Mouse (Mus musculus) hindbrain, embryonic 10.5 days (tissue): Measurements from ENCODE around the gene Sept10. TPM values are rescaled to one million over a fixed set of nuclear protein-coding genes. Genes with fewer than 3 reads are reported as not detected.

ENCODE experiments used
- DNase-seq: peaks from one replicate; pipeline ENCODE4 v3.0.0-alpha.2; 2017; ENCODE audit warnings: low spot score
- H3K27ac ChIP-seq: fragments of 300-500 bp; sonication (generic); 2 replicates; pipeline ENCODE4 v1.5.1; 2016; ENCODE audit warnings: mild to moderate bottlenecking, moderate library complexity
- H3K27me3 ChIP-seq: fragments of 300-500 bp; sonication (generic); 2 replicates; pipeline ENCODE4 v1.6.1; 2016; ENCODE audit warnings: mild to moderate bottlenecking; ENCODE audit not compliant: poor library complexity, insufficient read depth, severe bottlenecking
- H3K36me3 ChIP-seq: fragments of 300-500 bp; sonication (generic); 2 replicates; pipeline ENCODE4 v1.6.1; 2016; ENCODE audit warnings: mild to moderate bottlenecking, moderate library complexity
- H3K4me1 ChIP-seq: fragments of 300-500 bp; sonication (generic); replicated peaks from 2 replicates; pipeline ENCODE4 v1.6.1; 2016; ENCODE audit warnings: mild to moderate bottlenecking
- H3K4me3 ChIP-seq: fragments of 300-500 bp; sonication (generic); 2 replicates; pipeline ENCODE4 v1.5.1; 2016; ENCODE audit warnings: mild to moderate bottlenecking, moderate library complexity
- H3K9me3 ChIP-seq: fragments of 300-500 bp; sonication (generic); 2 replicates; pipeline ENCODE4 v1.6.1; 2016; ENCODE audit warnings: mild to moderate bottlenecking, moderate library complexity
- WGBS: fragments of 180-500 bp; shearing (Covaris S2); methylation state at CpG from one replicate; pipeline ENCODE4 v1.1.7; 2016; 5-methylcytosine and 5-hydroxymethylcytosine counted together
- polyA plus RNA-seq: library from polyadenylated mRNA; unstranded; fragments of >200 nt; fragmentation: Nextera tagmentation; extraction: Ambion mirVana; gene quantifications from 2 replicates; pipeline ENCODE4 v1.2.1, GENCODE M21; 2016

Sept10 gene
- polyA plus RNA-seq, 1 experiment from 2014 or later, result 22.2 TPM

DNA sequence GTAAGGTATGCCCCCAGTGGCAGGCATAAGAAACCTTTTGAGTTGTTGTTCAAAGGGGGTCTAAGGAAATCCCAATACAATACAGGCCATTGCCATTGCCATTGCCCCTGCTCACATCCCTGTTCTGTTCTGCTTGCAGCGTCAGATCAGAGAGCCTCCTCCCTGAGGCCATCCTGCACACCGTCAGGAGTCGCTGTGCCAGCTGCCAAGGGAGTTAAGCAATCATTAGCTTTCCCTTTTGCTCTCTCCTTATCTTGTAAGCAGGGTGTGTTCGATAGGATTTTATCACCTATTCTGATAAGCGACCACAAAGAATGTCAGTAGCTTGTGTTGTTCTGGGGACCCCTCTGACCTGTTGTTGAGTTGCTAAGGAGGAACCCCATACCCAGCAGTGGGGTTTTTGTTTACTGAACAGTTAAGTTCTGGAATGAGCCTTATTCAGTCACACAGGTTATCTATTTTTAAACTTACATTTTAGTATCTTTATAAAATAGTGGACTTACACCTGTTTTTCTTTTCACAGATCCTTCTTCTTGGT, 69.0 kb downstream of the Sept10 start:
- Histone ChIP-seq H3K27ac (no peak overlapping the region), H3K4me1 (no peaks in the 10 kb centered on the region), H3K4me3 (no peak overlapping the region), H3K9me3 (no peaks in the 10 kb centered on the region), H3K36me3 (0 out of 2 replicates have a peak, but pooled peaks cover 4% of the 10 kb centered on the region), H3K27me3 (no peaks in the 10 kb centered on the region)
- no peak for DNase-seq
- 75% methylated on average over 5 of the region's 5 CpGs for WGBS

DNA sequence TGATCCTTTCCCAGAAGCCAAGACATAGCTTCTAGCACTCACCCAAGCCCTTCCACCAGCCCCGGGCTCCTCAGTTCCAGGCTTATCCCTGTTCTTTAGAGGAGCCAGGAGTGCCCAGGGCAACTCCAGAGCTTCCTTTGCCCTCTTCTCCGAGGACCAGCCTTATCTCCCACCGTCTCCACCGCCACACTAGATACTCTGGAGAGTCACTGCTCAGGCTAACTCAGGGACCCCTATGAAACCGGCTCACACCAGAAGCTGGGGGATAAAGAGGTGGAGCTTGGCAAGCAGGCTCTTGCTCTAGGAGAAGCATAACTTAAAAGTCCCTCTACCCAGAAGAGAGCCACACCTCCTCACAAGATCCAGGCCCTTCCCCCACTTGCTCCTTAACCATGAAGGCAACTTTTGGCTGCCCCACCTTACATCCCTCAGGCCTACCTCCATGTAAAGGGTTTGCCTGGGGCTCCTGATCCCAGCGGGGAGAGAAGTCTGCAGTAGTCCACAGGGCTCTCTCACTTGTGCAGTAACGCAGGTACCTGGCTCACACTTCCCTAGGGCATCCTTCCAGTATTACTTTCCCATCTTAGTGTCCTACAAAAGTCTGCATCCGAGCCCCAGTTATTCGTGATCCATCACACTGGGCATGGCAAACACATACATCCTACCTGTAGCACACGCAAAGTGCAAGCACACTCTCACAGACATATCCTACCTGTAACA, 70.5 kb downstream of the Sept10 start:
- H3K36me3 ChIP-seq, result 0 out of 2 replicates have a peak, but pooled peaks cover 4% of the 10 kb centered on the region

DNA sequence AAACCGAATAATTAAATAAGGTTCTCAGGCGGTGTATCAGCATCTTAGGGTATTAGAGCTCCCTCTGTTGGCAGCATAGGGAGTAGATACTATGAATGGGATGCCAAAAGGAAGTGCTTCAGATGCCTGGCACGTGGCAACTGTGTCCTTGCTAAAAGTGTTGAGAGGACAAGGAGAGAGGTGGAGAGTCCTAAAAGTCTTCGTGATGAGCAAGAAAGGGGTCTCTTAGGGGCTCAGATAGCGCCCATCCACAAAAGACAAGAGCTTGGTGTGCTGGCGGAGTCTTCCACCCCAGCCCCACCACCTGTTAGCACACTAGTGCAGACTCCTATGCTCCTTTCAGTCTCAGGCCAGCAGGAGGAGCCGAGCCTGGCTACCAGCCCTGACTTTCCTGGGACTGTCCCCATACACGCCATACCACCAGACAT, 71.7 kb downstream of the Sept10 start:
- Histone ChIP-seq H3K27me3 (no peaks in the 10 kb centered on the region), H3K36me3 (0 out of 2 replicates have a peak, but pooled peaks cover 4% of the 10 kb centered on the region), H3K4me3 (0 out of 2 replicates have a peak overlapping the region, but pooled peaks have one; percentile 10), H3K9me3 (no peaks in the 10 kb centered on the region), H3K27ac (no peak overlapping the region), H3K4me1 (no peaks in the 10 kb centered on the region)
- peak; percentile 35 for DNase-seq
- 19% methylated on average over 8 of the region's 8 CpGs for WGBS

More for the DNA sequence above, 70.5 kb downstream of the Sept10 start:
- WGBS, result 86% methylated on average over 10 of the region's 10 CpGs
- DNase-seq, result no peak
- Histone ChIP-seq H3K27me3 (no peaks in the 10 kb centered on the region), H3K27ac (no peak overlapping the region), H3K4me3 (no peak overlapping the region), H3K9me3 (no peaks in the 10 kb centered on the region), H3K4me1 (no peaks in the 10 kb centered on the region)

DNA sequence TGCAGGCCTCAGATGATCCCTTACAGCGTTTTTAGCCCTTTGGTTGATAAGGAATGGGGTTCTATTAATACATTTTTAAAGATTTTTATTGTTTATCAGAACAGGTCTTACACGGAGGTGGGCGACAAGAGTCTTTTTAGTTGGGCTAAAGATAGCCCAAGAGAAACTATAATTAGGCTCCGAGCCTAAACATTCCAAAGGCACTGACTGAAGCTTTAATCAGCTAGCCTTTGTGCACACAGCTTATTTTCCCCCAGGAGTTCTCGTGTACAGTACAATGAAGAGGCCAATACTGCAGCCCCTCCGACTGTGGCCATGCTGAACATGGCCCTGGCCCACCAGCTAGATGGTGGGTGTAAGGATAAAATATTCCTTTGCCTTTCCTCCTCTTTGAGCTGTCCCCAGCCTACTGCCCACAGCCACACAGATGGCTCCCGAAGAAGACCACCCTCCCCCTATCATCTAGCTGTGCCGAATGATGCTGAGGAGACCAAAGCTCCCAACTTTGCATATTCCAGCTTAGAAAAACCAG, 88.1 kb downstream of the Sept10 start:
- Histone ChIP-seq H3K4me1 (no peaks in the 10 kb centered on the region; the same call in 1 of the 2 replicates), H3K4me3 (no peak overlapping the region), H3K27ac (no peak overlapping the region), H3K36me3 (no peaks in the 10 kb centered on the region), H3K9me3 (no peaks in the 10 kb centered on the region), H3K27me3 (no peaks in the 10 kb centered on the region)
- DNase-seq, result no peak
- WGBS, result 79% methylated on average over 8 of the region's 8 CpGs

DNA sequence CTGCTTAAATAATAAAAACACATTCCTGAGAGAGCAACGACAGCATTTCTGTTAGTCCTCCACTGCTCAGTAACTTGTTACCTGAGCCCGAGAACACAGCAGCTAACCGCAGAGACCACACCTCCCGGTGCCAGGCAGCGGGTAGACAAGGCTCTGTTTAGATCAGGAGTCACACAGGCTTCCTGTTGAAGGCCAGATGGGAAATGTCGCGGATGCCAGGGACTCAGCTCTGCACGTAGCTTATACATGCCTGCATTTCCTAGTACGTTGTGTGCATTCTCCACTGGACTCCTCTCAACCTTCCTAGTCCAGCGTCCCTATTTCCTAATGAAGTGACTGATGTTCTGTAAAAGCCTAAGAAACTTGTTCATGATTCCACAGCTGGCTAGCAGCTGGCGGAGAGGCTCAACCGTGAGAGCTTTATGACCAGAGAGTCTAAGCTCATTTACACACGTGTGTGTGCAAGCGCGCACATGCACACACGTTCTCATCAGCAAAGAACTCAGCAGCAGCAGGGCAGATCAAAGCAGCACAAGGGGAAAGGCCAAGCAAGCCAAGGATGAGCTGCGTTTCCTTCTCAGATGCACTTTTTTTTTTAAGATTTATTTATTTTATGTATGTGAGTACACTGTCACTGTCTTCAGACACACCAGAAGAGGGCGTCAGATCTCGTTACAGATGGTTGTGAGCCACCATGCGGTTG, 89.6 kb downstream of the Sept10 start:
- Histone ChIP-seq H3K9me3 (no peaks in the 10 kb centered on the region), H3K27me3 (no peaks in the 10 kb centered on the region), H3K4me1 (no peaks in the 10 kb centered on the region; the same call in 1 of the 2 replicates), H3K36me3 (no peaks in the 10 kb centered on the region), H3K4me3 (no peak overlapping the region), H3K27ac (no peak overlapping the region)
- DNase-seq, result no peak
- WGBS, result 83% methylated on average over 20 of the region's 20 CpGs

DNA sequence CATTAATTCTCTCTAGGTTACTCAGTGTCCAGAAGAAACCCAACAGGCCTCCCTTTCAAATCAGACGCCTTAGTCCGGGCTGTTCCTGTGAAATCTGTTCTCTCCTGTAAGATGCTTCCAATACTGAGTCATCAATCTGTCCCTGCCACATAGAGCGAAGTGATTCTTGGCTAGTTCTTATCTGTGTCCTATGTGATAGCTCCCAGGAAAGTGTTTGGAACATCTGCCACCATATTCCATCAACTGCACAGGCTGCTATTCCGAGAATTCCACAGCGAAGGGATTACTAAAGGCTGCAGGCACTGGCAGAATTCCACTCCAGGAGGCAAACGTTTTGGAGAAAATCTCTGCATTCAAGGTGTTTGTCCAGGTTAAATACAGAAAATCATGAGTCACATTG, 94.0 kb downstream of the Sept10 start:
- H3K36me3 ChIP-seq, result no peaks in the 10 kb centered on the region
- H3K4me1 ChIP-seq, result no peaks in the 10 kb centered on the region
- no peaks in the 10 kb centered on the region for H3K9me3 ChIP-seq
- DNase-seq, result no peak
- H3K27me3 ChIP-seq, result no peaks in the 10 kb centered on the region
- H3K27ac ChIP-seq, result no peak overlapping the region
- WGBS, result 85% methylated on average over 6 of the region's 6 CpGs
- H3K4me3 ChIP-seq, result no peak overlapping the region

DNA sequence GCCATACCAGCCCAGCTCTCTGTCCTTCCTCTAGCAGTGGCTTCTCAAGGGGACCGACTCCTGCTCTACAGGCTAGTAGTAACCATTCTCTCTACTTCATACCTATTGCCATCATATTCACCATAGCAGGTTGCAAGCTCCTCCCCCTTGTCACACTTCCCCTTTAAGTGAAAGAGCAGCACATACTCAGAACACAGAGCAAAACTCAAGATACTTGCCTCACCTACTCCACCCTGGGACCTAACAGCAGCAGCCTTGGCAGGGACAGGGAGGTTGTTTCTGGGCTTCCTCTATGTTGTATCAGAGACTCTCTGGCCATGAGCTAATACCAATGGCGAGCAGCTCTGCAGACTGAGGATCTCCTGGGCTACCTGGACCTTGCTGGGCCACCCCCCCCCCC, 96.2 kb downstream of the Sept10 start:
- 82% methylated on average over 2 of the region's 2 CpGs for WGBS
- H3K27ac ChIP-seq, result no peak overlapping the region
- H3K4me1 ChIP-seq, result no peaks in the 10 kb centered on the region
- H3K36me3 ChIP-seq, result no peaks in the 10 kb centered on the region
- H3K9me3 ChIP-seq, result no peaks in the 10 kb centered on the region
- no peak overlapping the region for H3K4me3 ChIP-seq
- no peak for DNase-seq
- H3K27me3 ChIP-seq, result no peaks in the 10 kb centered on the region

DNA sequence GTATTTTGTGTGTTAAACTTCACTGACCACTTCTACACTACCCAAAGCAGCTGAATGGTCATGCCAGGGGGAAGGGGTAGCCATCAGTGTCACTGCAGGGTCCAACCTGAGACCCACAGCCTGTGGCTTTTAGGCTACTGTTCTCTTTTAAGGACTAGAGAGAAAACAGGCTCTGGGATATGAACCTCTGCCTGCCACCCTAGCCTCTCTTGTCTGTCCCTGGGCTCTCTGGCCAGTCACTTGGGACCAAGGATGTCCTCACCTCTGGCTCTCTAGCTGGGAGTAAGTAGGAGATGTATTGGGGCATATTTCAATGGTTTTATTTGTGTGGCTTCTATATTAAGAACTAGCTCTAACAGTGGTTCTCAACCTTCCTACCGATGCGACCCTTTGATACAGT, 101.8 kb downstream of the Sept10 start:
- Histone ChIP-seq H3K27me3 (no peaks in the 10 kb centered on the region), H3K27ac (no peak overlapping the region), H3K4me3 (no peak overlapping the region), H3K4me1 (0 out of 2 replicates have a peak, but pooled peaks cover 3% of the 10 kb centered on the region), H3K9me3 (no peaks in the 10 kb centered on the region), H3K36me3 (no peaks in the 10 kb centered on the region)
- no peak for DNase-seq
- 96% methylated on average over 2 of the region's 2 CpGs for WGBS

DNA sequence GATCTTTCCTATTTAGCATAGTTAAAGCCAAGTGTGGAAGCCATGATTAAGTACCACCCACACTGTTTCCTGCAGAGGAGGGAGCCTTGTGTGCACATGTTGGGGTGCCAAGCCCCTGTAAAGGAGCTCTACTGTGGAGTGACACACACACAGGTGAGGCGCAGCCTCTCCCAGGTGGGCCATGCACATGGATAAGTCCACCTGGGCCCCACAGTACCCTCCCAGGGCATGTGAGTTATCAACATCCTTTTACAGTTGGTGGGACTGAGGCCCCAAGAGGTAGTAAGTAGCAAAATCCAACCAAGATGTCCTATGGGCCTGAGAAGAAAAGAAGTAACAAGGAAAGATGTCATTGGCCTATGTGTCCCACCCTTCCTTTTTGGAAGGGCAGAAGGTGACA, 102.6 kb downstream of the Sept10 start:
- no peaks in the 10 kb centered on the region for H3K36me3 ChIP-seq
- H3K27me3 ChIP-seq, result no peaks in the 10 kb centered on the region
- WGBS, result 100% methylated on average over 1 of the region's 1 CpGs
- H3K27ac ChIP-seq, result no peak overlapping the region
- no peak overlapping the region for H3K4me3 ChIP-seq
- 0 out of 2 replicates have a peak, but pooled peaks cover 3% of the 10 kb centered on the region for H3K4me1 ChIP-seq
- H3K9me3 ChIP-seq, result no peaks in the 10 kb centered on the region
- no peak for DNase-seq

DNA sequence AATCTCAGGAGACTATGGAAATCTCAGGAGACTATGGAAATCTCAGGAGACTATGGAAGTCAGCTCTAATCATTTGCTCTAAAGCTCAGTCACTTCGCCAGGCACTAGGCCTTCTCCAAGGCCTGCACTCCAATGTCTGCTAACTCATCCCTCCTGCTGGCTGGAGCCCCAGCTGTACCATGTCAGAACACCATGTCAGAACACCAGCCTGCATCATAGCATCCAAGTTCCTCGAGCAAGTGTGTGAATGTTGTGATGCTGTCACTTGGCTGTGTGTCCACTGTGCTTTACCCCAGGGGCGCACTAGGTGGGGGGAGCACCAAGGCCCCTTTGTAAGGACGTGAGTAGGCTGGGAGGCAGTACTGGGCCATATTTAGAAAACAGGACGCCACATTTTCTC, 104.1 kb downstream of the Sept10 start:
- H3K9me3 ChIP-seq, result no peaks in the 10 kb centered on the region
- H3K36me3 ChIP-seq, result no peaks in the 10 kb centered on the region
- no peak for DNase-seq
- H3K4me3 ChIP-seq, result no peak overlapping the region
- H3K27me3 ChIP-seq, result no peaks in the 10 kb centered on the region
- 81% methylated on average over 5 of the region's 5 CpGs for WGBS
- no peak overlapping the region for H3K27ac ChIP-seq
- 0 out of 2 replicates have a peak, but pooled peaks cover 3% of the 10 kb centered on the region for H3K4me1 ChIP-seq

DNA sequence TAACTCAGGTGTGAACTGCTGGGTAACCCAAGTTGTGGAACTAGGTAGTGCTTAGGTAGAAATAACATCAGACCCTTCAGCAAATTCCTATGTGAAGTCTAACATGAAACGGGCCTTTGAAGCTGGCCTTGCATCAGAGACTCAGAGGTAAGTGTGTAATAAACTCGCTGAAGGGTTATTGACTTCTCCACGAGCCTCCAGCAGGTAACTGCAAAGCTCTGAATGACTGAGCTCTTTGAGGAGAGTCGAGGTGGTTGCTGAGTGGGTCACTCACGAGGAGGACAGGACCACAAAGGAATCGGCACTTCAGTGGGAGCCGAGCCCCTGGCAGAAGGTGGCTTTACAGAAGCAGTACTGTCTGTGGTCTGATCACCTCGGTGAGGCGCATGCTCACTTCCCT, 105.3 kb downstream of the Sept10 start:
- 80% methylated on average over 9 of the region's 9 CpGs for WGBS
- no peak overlapping the region for H3K4me3 ChIP-seq
- H3K27me3 ChIP-seq, result no peaks in the 10 kb centered on the region
- H3K4me1 ChIP-seq, result 0 out of 2 replicates have a peak, but pooled peaks cover 3% of the 10 kb centered on the region
- no peak overlapping the region for H3K27ac ChIP-seq
- no peaks in the 10 kb centered on the region for H3K36me3 ChIP-seq
- H3K9me3 ChIP-seq, result no peaks in the 10 kb centered on the region
- no peak for DNase-seq

DNA sequence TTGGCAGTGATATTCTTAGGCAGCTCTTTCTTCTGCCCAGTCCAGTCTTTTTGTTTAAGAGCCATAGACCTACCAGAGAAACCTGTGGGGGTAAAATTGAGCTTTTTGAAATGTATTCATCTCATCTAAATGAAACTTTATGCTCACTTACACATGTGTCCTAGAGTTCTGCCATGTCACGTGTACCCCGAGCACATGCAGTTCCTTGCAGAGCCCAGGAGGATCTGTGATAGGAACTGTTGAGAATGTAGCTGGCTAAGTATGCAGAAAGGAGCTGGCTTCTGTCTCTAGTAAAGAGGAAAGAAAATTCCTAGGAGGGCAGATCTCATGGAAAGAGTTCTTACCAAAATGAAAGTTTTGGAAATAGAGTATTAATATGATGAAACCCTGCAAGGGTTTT, 106.0 kb downstream of the Sept10 start:
- WGBS, result 89% methylated on average over 2 of the region's 2 CpGs
- no peaks in the 10 kb centered on the region for H3K9me3 ChIP-seq
- no peaks in the 10 kb centered on the region for H3K27me3 ChIP-seq
- H3K4me3 ChIP-seq, result no peak overlapping the region
- no peak for DNase-seq
- H3K4me1 ChIP-seq, result 0 out of 2 replicates have a peak, but pooled peaks cover 3% of the 10 kb centered on the region
- no peak overlapping the region for H3K27ac ChIP-seq
- H3K36me3 ChIP-seq, result no peaks in the 10 kb centered on the region
